Mouse (Mus musculus): ENCODE measurements around the gene Scube1. TPM values are rescaled to one million over a fixed set of nuclear protein-coding genes. Genes with fewer than 3 reads are reported as not detected.

The Scube1 gene
- polyA plus RNA-seq, 1 experiment from 2014 or later = 33.6 TPM

GRCm38 (mm10) chr15:83686601-83687000 is 38.2 kb downstream of the Scube1 start:
- H3K4me3 ChIP-seq (replicated peaks) = no peak overlapping the region
- peaks cover 39% of the 10 kb centered on the region for H3K4me1 ChIP-seq (replicated peaks)
- peaks cover 16% of the 10 kb centered on the region for H3K27me3 ChIP-seq
- ATAC-seq (ENCODE audit: insufficient number of reproducible peaks, insufficient read depth, low FRiP score, low TSS enrichment, low read depth) = no peak
- no peak overlapping the region for H3K27ac ChIP-seq
- H3K9me3 ChIP-seq = no peaks in the 10 kb centered on the region
- H3K36me3 ChIP-seq = peaks cover 7% of the 10 kb centered on the region; the same call in 1 of the 2 replicates
- H3K4me2 ChIP-seq = no peak overlapping the region
- 62% methylated on average over 9 of the region's 9 CpGs for WGBS
- H3K9ac ChIP-seq (replicated peaks) = no peak overlapping the region

- no peak for ATAC-seq (ENCODE audit: insufficient number of reproducible peaks, insufficient read depth, low FRiP score, low TSS enrichment, low read depth)
- WGBS = 96% methylated on average over 3 of the region's 3 CpGs
- H3K9me3 ChIP-seq = no peaks in the 10 kb centered on the region
- no peak overlapping the region for H3K4me3 ChIP-seq (replicated peaks)
- H3K27ac ChIP-seq = no peak overlapping the region
- H3K9ac ChIP-seq (replicated peaks) = no peak overlapping the region
- H3K27me3 ChIP-seq = peaks cover 20% of the 10 kb centered on the region
- peaks cover 7% of the 10 kb centered on the region; the same call in 1 of the 2 replicates for H3K36me3 ChIP-seq
- H3K4me2 ChIP-seq = no peak overlapping the region
- H3K4me1 ChIP-seq (replicated peaks) = peaks cover 44% of the 10 kb centered on the region
Measured at GRCm38 (mm10) chr15:83685950-83686349, 38.9 kb downstream of the Scube1 start.

DNA sequence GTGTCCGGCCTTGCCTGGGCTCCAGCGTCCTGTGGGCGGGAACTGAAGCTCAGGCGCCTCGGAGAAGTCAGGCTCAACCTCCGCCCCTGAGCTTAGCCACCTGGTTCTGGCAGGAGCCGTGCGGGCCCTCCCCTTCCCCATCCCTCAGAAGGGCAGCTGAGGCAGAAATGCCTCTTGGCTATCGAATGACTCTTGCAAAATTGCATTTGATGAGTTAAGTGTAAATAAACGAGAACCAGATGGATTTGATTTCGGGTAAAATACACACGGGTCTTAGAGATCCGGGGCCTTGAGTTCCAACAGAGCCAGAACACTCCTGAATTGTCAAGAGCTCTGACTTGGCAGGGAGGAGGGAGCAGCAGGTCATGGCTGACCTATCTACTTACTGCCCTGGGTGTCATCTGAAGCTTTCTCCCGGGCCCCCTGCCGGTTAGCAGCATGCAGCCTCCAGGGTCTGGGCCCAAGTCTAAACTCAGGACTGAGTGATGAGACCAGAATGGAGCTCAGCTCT is 41.7 kb downstream of the Scube1 start:
- ATAC-seq (ENCODE audit: insufficient number of reproducible peaks, insufficient read depth, low FRiP score, low TSS enrichment, low read depth) = peak; percentile 50; the same call in 1 of the 2 replicates
- Histone ChIP-seq H3K4me3 (replicated peaks) (no peak overlapping the region), H3K27ac (peak overlapping the region; percentile 80), H3K27me3 (peaks cover 31% of the 10 kb centered on the region), H3K9ac (replicated peaks) (no peak overlapping the region), H3K36me3 (no peaks in the 10 kb centered on the region; the same call in 1 of the 2 replicates), H3K4me1 (replicated peaks) (peaks cover 72% of the 10 kb centered on the region), H3K9me3 (no peaks in the 10 kb centered on the region), H3K4me2 (no peak overlapping the region)
- 7% methylated on average over 15 of the region's 15 CpGs for WGBS

GRCm38 (mm10) chr15:83680300-83680699 is 44.5 kb downstream of the Scube1 start:
- no peak for ATAC-seq (ENCODE audit: insufficient number of reproducible peaks, insufficient read depth, low FRiP score, low TSS enrichment, low read depth)
- Histone ChIP-seq H3K36me3 (0 out of 2 replicates have a peak, but pooled peaks cover 5% of the 10 kb centered on the region), H3K27me3 (peaks cover 53% of the 10 kb centered on the region), H3K9ac (replicated peaks) (no peak overlapping the region), H3K4me3 (replicated peaks) (no peak overlapping the region), H3K9me3 (no peaks in the 10 kb centered on the region), H3K4me2 (no peak overlapping the region), H3K27ac (0 out of 2 replicates have a peak overlapping the region, but pooled peaks have one; percentile 47), H3K4me1 (replicated peaks) (peaks cover 80% of the 10 kb centered on the region)
- 85% methylated on average over 7 of the region's 7 CpGs for WGBS

GRCm38 (mm10) chr15:83679729-83680128 is 45.1 kb downstream of the Scube1 start:
- H3K36me3 ChIP-seq = 0 out of 2 replicates have a peak, but pooled peaks cover 5% of the 10 kb centered on the region
- no peak overlapping the region for H3K9ac ChIP-seq (replicated peaks)
- H3K4me2 ChIP-seq = peak overlapping the region; percentile 48; the same call in 1 of the 2 replicates
- no peak for ATAC-seq (ENCODE audit: insufficient number of reproducible peaks, insufficient read depth, low FRiP score, low TSS enrichment, low read depth)
- no peak overlapping the region for H3K4me3 ChIP-seq (replicated peaks)
- peaks cover 57% of the 10 kb centered on the region for H3K27me3 ChIP-seq
- H3K9me3 ChIP-seq = no peaks in the 10 kb centered on the region
- WGBS = 66% methylated on average over 5 of the region's 5 CpGs
- peak overlapping the region; percentile 89 for H3K27ac ChIP-seq
- H3K4me1 ChIP-seq (replicated peaks) = peaks cover 80% of the 10 kb centered on the region

GRCm38 (mm10) chr15:83678606-83679005 is 46.2 kb downstream of the Scube1 start:
- H3K4me1 ChIP-seq (replicated peaks) = peaks cover 78% of the 10 kb centered on the region
- peaks cover 65% of the 10 kb centered on the region for H3K27me3 ChIP-seq
- peak overlapping the region; percentile 48 for H3K4me2 ChIP-seq
- H3K27ac ChIP-seq = peak overlapping the region; percentile 89
- ATAC-seq (ENCODE audit: insufficient number of reproducible peaks, insufficient read depth, low FRiP score, low TSS enrichment, low read depth) = peak; percentile 39
- WGBS = 2% methylated on average over 11 of the region's 11 CpGs
- 0 out of 2 replicates have a peak, but pooled peaks cover 5% of the 10 kb centered on the region for H3K36me3 ChIP-seq
- H3K9me3 ChIP-seq = no peaks in the 10 kb centered on the region
- 0 out of 2 replicates have a peak overlapping the region, but pooled peaks have one; percentile 14 for H3K9ac ChIP-seq (replicated peaks)
- no peak overlapping the region for H3K4me3 ChIP-seq (replicated peaks)

GRCm38 (mm10) chr15:83678089-83678488 is 46.7 kb downstream of the Scube1 start:
- Histone ChIP-seq H3K4me2 (peak overlapping the region; percentile 48), H3K27me3 (peaks cover 66% of the 10 kb centered on the region), H3K4me1 (replicated peaks) (peaks cover 74% of the 10 kb centered on the region), H3K36me3 (peaks cover 7% of the 10 kb centered on the region; the same call in 1 of the 2 replicates), H3K9ac (replicated peaks) (peak overlapping the region; percentile 27; the same call in 1 of the 2 replicates), H3K4me3 (replicated peaks) (no peak overlapping the region), H3K27ac (peak overlapping the region; percentile 89), H3K9me3 (0 out of 2 replicates have a peak, but pooled peaks cover under 1% of the 10 kb centered on the region)
- peak; percentile 43; the same call in 1 of the 2 replicates for ATAC-seq (ENCODE audit: insufficient number of reproducible peaks, insufficient read depth, low FRiP score, low TSS enrichment, low read depth)
- 7% methylated on average over 7 of the region's 7 CpGs for whole genome bisulfite sequencing

DNA sequence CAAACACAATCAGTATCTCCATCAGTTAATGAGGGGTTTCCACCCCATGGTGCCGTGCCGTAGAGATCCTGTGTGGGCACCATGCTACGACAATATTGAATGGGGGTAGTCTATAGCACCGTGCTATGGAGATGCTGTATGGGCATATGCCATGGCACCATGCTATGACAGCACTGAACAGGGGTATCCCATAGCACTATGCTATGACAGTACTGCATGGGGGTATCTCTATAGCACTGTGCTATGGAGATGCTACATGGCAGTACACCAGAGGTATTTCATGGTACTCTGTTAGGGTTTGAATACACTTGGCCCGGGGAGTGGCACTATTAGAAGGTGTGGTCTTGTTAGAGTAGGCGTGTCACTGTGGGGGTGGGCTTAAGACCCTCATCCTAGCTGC is 47.7 kb downstream of the Scube1 start:
- peaks cover 65% of the 10 kb centered on the region for H3K4me1 ChIP-seq (replicated peaks)
- 0 out of 2 replicates have a peak, but pooled peaks cover 4% of the 10 kb centered on the region for H3K9me3 ChIP-seq
- H3K4me3 ChIP-seq (replicated peaks) = no peak overlapping the region
- no peak overlapping the region for H3K4me2 ChIP-seq
- H3K9ac ChIP-seq (replicated peaks) = no peak overlapping the region
- H3K36me3 ChIP-seq = peaks cover 9% of the 10 kb centered on the region; the same call in 1 of the 2 replicates
- ATAC-seq (ENCODE audit: insufficient number of reproducible peaks, insufficient read depth, low FRiP score, low TSS enrichment, low read depth) = 0 out of 2 replicates have a peak, but pooled peaks have one; percentile 8
- WGBS = 86% methylated on average over 6 of the region's 6 CpGs
- peaks cover 66% of the 10 kb centered on the region for H3K27me3 ChIP-seq
- H3K27ac ChIP-seq = no peak overlapping the region; the same call in 1 of the 2 replicates

GRCm38 (mm10) chr15:83676286-83676685 is 48.5 kb downstream of the Scube1 start:
- H3K27me3 ChIP-seq = peaks cover 68% of the 10 kb centered on the region

DNA sequence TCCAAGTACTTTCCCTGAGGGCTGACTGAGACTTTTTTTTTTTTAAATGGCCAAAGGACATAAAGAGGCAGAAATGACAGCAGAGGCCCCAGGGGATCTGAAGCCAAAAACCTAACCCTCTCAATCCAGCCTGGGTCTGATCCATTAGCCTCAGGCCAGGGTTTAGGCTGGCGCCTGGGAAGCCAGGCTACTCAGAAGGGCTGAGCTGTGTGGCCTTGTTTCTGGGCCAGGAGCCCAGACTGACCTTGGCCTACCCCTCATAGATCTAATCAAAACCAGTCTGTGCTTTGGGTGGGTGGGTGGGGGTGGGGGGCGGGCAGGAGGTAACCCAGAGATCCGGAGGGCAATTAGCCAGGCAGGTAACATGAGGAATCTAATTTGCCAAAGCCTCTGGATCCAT is 51.2 kb downstream of the Scube1 start:
- no peak overlapping the region for H3K4me2 ChIP-seq
- peaks cover 9% of the 10 kb centered on the region; the same call in 1 of the 2 replicates for H3K36me3 ChIP-seq
- H3K4me1 ChIP-seq (replicated peaks) = peaks cover 30% of the 10 kb centered on the region
- H3K9me3 ChIP-seq = 0 out of 2 replicates have a peak, but pooled peaks cover 4% of the 10 kb centered on the region
- 26% methylated on average over 3 of the region's 3 CpGs for WGBS
- H3K9ac ChIP-seq (replicated peaks) = no peak overlapping the region
- ATAC-seq (ENCODE audit: insufficient number of reproducible peaks, insufficient read depth, low FRiP score, low TSS enrichment, low read depth) = no peak
- H3K4me3 ChIP-seq (replicated peaks) = no peak overlapping the region
- H3K27ac ChIP-seq = no peak overlapping the region
- H3K27me3 ChIP-seq = peaks cover 76% of the 10 kb centered on the region

More at GRCm38 (mm10) chr15:83676286-83676685, 48.5 kb downstream of the Scube1 start:
- no peak overlapping the region for H3K9ac ChIP-seq (replicated peaks)
- 91% methylated on average over 3 of the region's 3 CpGs for WGBS
- 0 out of 2 replicates have a peak, but pooled peaks cover 4% of the 10 kb centered on the region for H3K9me3 ChIP-seq
- peaks cover 56% of the 10 kb centered on the region for H3K4me1 ChIP-seq (replicated peaks)
- no peak for ATAC-seq (ENCODE audit: insufficient number of reproducible peaks, insufficient read depth, low FRiP score, low TSS enrichment, low read depth)
- H3K4me3 ChIP-seq (replicated peaks) = no peak overlapping the region
- H3K27ac ChIP-seq = no peak overlapping the region
- peaks cover 9% of the 10 kb centered on the region; the same call in 1 of the 2 replicates for H3K36me3 ChIP-seq
- H3K4me2 ChIP-seq = no peak overlapping the region

DNA sequence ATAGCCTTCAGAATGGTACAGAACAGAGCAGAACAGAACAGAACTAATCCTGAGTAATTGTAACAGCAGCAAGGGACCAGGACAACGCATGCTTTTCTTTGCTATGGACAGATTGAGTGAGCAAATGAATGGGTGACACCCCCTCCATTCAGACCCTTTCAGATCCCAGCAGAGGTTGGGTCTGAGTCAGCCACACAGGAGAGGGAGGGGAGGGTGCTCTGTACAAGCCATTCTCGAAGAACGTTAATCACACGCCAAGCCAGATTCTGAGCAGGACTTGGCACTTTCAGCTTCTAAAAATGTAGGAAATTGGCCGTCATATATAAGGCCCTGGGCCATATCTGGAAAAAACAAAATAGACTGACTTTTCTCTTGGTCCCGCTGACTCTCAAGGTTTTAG is 57.3 kb downstream of the Scube1 start:
- no peak overlapping the region for H3K27ac ChIP-seq
- H3K4me3 ChIP-seq (replicated peaks) = no peak overlapping the region
- H3K27me3 ChIP-seq = peaks cover 73% of the 10 kb centered on the region
- H3K9ac ChIP-seq (replicated peaks) = no peak overlapping the region
- no peaks in the 10 kb centered on the region for H3K9me3 ChIP-seq
- no peak overlapping the region for H3K4me2 ChIP-seq
- no peaks in the 10 kb centered on the region for H3K36me3 ChIP-seq
- peaks cover 45% of the 10 kb centered on the region for H3K4me1 ChIP-seq (replicated peaks)
- no peak for ATAC-seq (ENCODE audit: insufficient number of reproducible peaks, insufficient read depth, low FRiP score, low TSS enrichment, low read depth)
- WGBS = 35% methylated on average over 6 of the region's 6 CpGs
